In genomic region chr11:70079175-70079574, GRCm38 (mm10) we compare ENCODE assay signal across 21 mouse cellular contexts. TPM values are rescaled to one million over a fixed set of nuclear protein-coding genes. Genes with fewer than 3 reads are reported as not detected.
"Had no signal": no experiment of that assay in that cellular context is flagged by ENCODE, and none has a peak within 500 bp of the region (broad histone marks: within the 10 kb centered on the region; RNA-seq: fewer than 3 reads in every experiment).

No protein-coding gene starts in this region.

- H3K4me2 ChIP-seq: intestine, embryonic 15.5 days; kidney, embryonic 15.5 days; limb, embryonic 13.5 days; lung, embryonic 14.5 days; midbrain, embryonic 12.5 days; midbrain, embryonic 15.5 days; neural tube, embryonic 12.5 days; neural tube, embryonic 15.5 days had no signal

- H3K9ac ChIP-seq: intestine, embryonic 15.5 days; kidney, embryonic 15.5 days; limb, embryonic 13.5 days; lung, embryonic 14.5 days; midbrain, embryonic 12.5 days; midbrain, embryonic 15.5 days; neural tube, embryonic 12.5 days; neural tube, embryonic 15.5 days had no signal

- H3K27me3 ChIP-seq: intestine, embryonic 15.5 days; midbrain, embryonic 12.5 days; midbrain, embryonic 15.5 days; neural tube, embryonic 12.5 days; neural tube, embryonic 15.5 days had no signal

- ATAC-seq: intestine, embryonic 15.5 days; lung, postnatal 0 days; midbrain, embryonic 15.5 days had no signal

- H3K4me1 ChIP-seq: intestine, embryonic 15.5 days; midbrain, embryonic 12.5 days; midbrain, embryonic 15.5 days; neural tube, embryonic 12.5 days had no signal

- H3K4me3 ChIP-seq: intestine, embryonic 15.5 days; kidney, embryonic 15.5 days; limb, embryonic 10.5 days; limb, embryonic 13.5 days; midbrain, embryonic 12.5 days; midbrain, embryonic 15.5 days; neural tube, embryonic 12.5 days; neural tube, embryonic 15.5 days had no signal

- H3K36me3 ChIP-seq: intestine, embryonic 15.5 days; kidney, embryonic 15.5 days; limb, embryonic 10.5 days; limb, embryonic 13.5 days; midbrain, embryonic 12.5 days; midbrain, embryonic 15.5 days; neural tube, embryonic 12.5 days; neural tube, embryonic 15.5 days had no signal

- DNase-seq: right cerebral cortex, adult 18-20 months; right cerebral cortex, postnatal 14 days; right cerebral cortex, postnatal 4 days had no signal

- H3K9me3 ChIP-seq: intestine, embryonic 15.5 days; kidney, embryonic 15.5 days; limb, embryonic 10.5 days; limb, embryonic 13.5 days; midbrain, embryonic 12.5 days; midbrain, embryonic 15.5 days; neural tube, embryonic 12.5 days; neural tube, embryonic 15.5 days had no signal

- H3K27ac ChIP-seq: intestine, embryonic 15.5 days; kidney, embryonic 15.5 days; limb, embryonic 10.5 days; limb, embryonic 13.5 days; macrophage; midbrain, embryonic 12.5 days; midbrain, embryonic 15.5 days; neural tube, embryonic 12.5 days; neural tube, embryonic 15.5 days had no signal

RNA-seq across cellular contexts. Expression of gene Asgr2, which starts 13.3 kb away (rescaled TPM):
- total RNA-seq: layer of hippocampus, adult 18-20 months; layer of hippocampus, postnatal 14 days; left cerebral cortex, adult 8-10 months; left cerebral cortex, postnatal 25 days had no signal
- polyA plus RNA-seq: limb, embryonic 10.5 days; limb, embryonic 13.5 days; lung, postnatal 0 days; midbrain, embryonic 12.5 days; midbrain, embryonic 15.5 days; neural tube, embryonic 15.5 days had no signal

RNA-seq across cellular contexts. Expression of gene Asgr1, which starts 25.3 kb away (rescaled TPM):
- total RNA-seq: megakaryocyte, adult 5-6 weeks had no signal
- polyA plus RNA-seq: lung, embryonic 14.5 days; macrophage; stomach, embryonic 14.5 days had no signal

RNA-seq across cellular contexts. Expression of gene Mgl2, which starts 51.0 kb away (rescaled TPM):
- total RNA-seq: liver, adult 2 months had no signal
